Mouse (Mus musculus) adrenal gland, postnatal 0 days (tissue): ENCODE data around the gene Cyp4a29. TPM values are rescaled to one million over a fixed set of nuclear protein-coding genes. Genes with fewer than 3 reads are reported as not detected.

ENCODE experiments used
- polyA plus RNA-seq: library from polyadenylated mRNA; unstranded; fragments of >200 nt; fragmentation: Nextera tagmentation; extraction: Ambion mirVana; gene quantifications from 2 replicates; pipeline ENCODE4 v1.2.1, GENCODE M21; 2015

Cyp4a29 gene
- polyA plus RNA-seq, result not detected in 2 replicates

DNA sequence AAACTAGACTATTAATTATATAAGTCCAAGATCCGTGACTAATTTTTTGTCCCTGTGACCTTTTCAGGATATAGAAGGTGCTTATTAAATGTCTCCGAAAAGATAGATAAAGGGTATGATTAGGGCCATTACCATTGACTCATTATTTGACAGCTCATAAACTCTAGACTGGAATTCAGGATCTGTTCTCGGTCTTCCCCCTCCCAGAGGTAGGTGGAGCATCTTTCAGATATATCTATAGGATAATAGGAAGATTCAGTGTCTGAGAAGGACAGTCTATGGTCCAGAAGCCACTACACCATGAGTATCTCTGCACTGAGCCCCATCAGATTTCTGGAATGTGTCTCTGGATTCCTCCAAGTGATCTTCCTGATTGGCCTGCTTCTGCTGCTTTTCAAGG, at the start of gene Cyp4a29:
Gene Cyp4a29 (plus strand): TSS at position 301 of the 400 bp plus-strand sequence.

DNA sequence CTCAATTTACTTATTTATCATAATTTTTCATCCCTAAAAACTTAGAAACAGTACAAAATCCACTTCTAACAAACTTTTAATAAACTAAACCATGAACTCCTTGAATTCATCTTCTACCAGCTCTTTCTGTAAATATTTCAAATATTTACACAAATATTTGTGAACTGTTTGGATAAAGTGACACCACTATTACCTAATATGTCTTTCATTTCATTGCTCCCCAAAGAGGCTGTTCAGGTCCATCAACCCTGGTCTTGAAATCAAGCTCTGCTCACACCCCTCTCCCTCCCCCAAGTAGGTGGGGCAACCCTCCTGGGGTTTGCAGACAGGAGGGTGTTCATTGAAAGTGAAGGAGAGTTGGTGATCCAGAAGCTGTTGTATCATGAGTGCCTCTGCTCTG, 56.9 kb downstream of the Cyp4a29 start, which contains the start of gene Cyp4a12a:
Gene Cyp4a12a (plus strand): TSS at position 301 of the 400 bp plus-strand sequence.

Other genes starting within 250 kb of the Cyp4a29 start
- 1.7 and 2.6 TPM in 2 replicates for gene Stil, start 241.9 kb upstream of the Cyp4a29 start, polyA plus RNA-seq
- 0.74 and 1.4 TPM in 2 replicates for gene Tal1, start 185.7 kb upstream of the Cyp4a29 start, polyA plus RNA-seq
- 7.3 and 9.1 TPM in 2 replicates for gene Pdzk1ip1, start 153.4 kb upstream of the Cyp4a29 start, polyA plus RNA-seq
- gene Cyp4x1, start 107.8 kb upstream of the Cyp4a29 start, polyA plus RNA-seq, result 0.29 and 1.8 TPM in 2 replicates
- 0.14 TPM in 1 of 2 replicates, not detected in the other for gene Cyp4a12a, start 57.0 kb downstream of the Cyp4a29 start, polyA plus RNA-seq
- gene Cyp4a12b, start 169.5 kb downstream of the Cyp4a29 start, polyA plus RNA-seq, result not detected in 2 replicates
- gene Cyp4a30b, start 210.5 kb downstream of the Cyp4a29 start, polyA plus RNA-seq, result not detected in 2 replicates